Mouse (Mus musculus): Measurements from ENCODE around the gene Hoxa13. TPM values are rescaled to one million over a fixed set of nuclear protein-coding genes. Genes with fewer than 3 reads are reported as not detected.

Hoxa13 gene
- total RNA-seq (2021) (not detected), polyA plus RNA-seq (2012; rRNA removed) (not detected in 2 replicates)
- long read RNA-seq: 0 reads

GRCm38 (mm10) chr6:52260654-52261575 is at the start of gene Hoxa13:
Gene Hoxa13, minus strand, starts transcription at chr6:52260880.
- Histone ChIP-seq H3K79me2 (replicated peaks; ENCODE audit: control insufficient read depth, insufficient read depth, low read length) (no peaks in the 10 kb centered on the region), H3K9ac (ENCODE audit: low read depth, low read length) (no peak within 1 kb of the TSS; the same call in 1 of the 2 replicates), H3K4me3 (no peak within 1 kb of the TSS), H3K36me3 (ENCODE audit: control insufficient read depth, insufficient read depth, low read length) (no peaks in the 10 kb centered on the region), H3K27ac (no peak within 1 kb of the TSS), H3K27me3 (ENCODE audit: control insufficient read depth, insufficient read depth, low read length) (peaks cover 44% of the 10 kb centered on the region), H3K4me1 (ENCODE audit: control insufficient read depth, insufficient read depth, low read length) (no peaks in the 10 kb centered on the region; the same call in 1 of the 2 replicates)
- intact Hi-C loops (cut with DNase I): no loop called here
- TF ChIP-seq EP300 (IDR thresholded peaks at IDR 0.05; ENCODE audit: insufficient read depth, low read depth, low read length) (no peak), POLR2A (IDR thresholded peaks at IDR 0.05; ENCODE audit: insufficient read depth, low read depth, low read length) (no peak), CTCF (IDR thresholded peaks at IDR 0.05) (no peak)
- DNase-seq: no peak
- WGBS: 1% methylated on average over 39 of the region's 72 CpGs

GRCm38 (mm10) chr6:52310366-52310765 is 49.7 kb upstream of the Hoxa13 start:
- no peak for DNase-seq
- Histone ChIP-seq H3K36me3 (ENCODE audit: control insufficient read depth, insufficient read depth, low read length) (no peaks in the 10 kb centered on the region), H3K27ac (no peak overlapping the region), H3K4me1 (ENCODE audit: control insufficient read depth, insufficient read depth, low read length) (peaks cover 2% of the 10 kb centered on the region; the same call in 1 of the 2 replicates), H3K9ac (ENCODE audit: low read depth, low read length) (no peak overlapping the region), H3K4me3 (no peak overlapping the region), H3K27me3 (ENCODE audit: control insufficient read depth, insufficient read depth, low read length) (peaks cover 36% of the 10 kb centered on the region), H3K79me2 (replicated peaks; ENCODE audit: control insufficient read depth, insufficient read depth, low read length) (no peaks in the 10 kb centered on the region)
- intact Hi-C loops (cut with DNase I): loop anchor here (5.0 kb wide), 1 partner anchor 43 kb away; no protein-coding TSS in a partner anchor
- no peak for TF ChIP-seq POLR2A (IDR thresholded peaks at IDR 0.05; ENCODE audit: insufficient read depth, low read depth, low read length)
- no peak for TF ChIP-seq EP300 (IDR thresholded peaks at IDR 0.05; ENCODE audit: insufficient read depth, low read depth, low read length)
- TF ChIP-seq CTCF (IDR thresholded peaks at IDR 0.05): no peak
- WGBS: 4% methylated on average over 24 of the region's 24 CpGs

- Histone ChIP-seq H3K36me3 (ENCODE audit: control insufficient read depth, insufficient read depth, low read length) (no peaks in the 10 kb centered on the region), H3K79me2 (replicated peaks; ENCODE audit: control insufficient read depth, insufficient read depth, low read length) (no peaks in the 10 kb centered on the region), H3K4me3 (no peak overlapping the region), H3K9ac (ENCODE audit: low read depth, low read length) (no peak overlapping the region), H3K4me1 (ENCODE audit: control insufficient read depth, insufficient read depth, low read length) (peaks cover 2% of the 10 kb centered on the region; the same call in 1 of the 2 replicates), H3K27ac (no peak overlapping the region), H3K27me3 (ENCODE audit: control insufficient read depth, insufficient read depth, low read length) (peaks cover 32% of the 10 kb centered on the region)
- 46% methylated on average over 10 of the region's 10 CpGs for WGBS
- intact Hi-C loops (cut with DNase I): loop anchor here (5.0 kb wide), 1 partner anchor 42 kb away; no protein-coding TSS in a partner anchor
- no peak for DNase-seq
- TF ChIP-seq EP300 (IDR thresholded peaks at IDR 0.05; ENCODE audit: insufficient read depth, low read depth, low read length) (no peak), CTCF (IDR thresholded peaks at IDR 0.05) (no peak), POLR2A (IDR thresholded peaks at IDR 0.05; ENCODE audit: insufficient read depth, low read depth, low read length) (no peak)
Observed at GRCm38 (mm10) chr6:52309766-52310165, 49.1 kb upstream of the Hoxa13 start.

- peaks cover 2% of the 10 kb centered on the region; the same call in 1 of the 2 replicates for H3K4me1 ChIP-seq (ENCODE audit: control insufficient read depth, insufficient read depth, low read length)
- intact Hi-C loops (cut with DNase I): loop anchor here (1.0 kb wide), 1 partner anchor 271 kb away; no protein-coding TSS in a partner anchor
- WGBS: 2% methylated on average over 30 of the region's 30 CpGs
- no peak overlapping the region for H3K9ac ChIP-seq (ENCODE audit: low read depth, low read length)
- H3K27ac ChIP-seq: no peak overlapping the region
- TF ChIP-seq POLR2A (IDR thresholded peaks at IDR 0.05; ENCODE audit: insufficient read depth, low read depth, low read length) (no peak), EP300 (IDR thresholded peaks at IDR 0.05; ENCODE audit: insufficient read depth, low read depth, low read length) (0 out of 2 replicates have a peak, but pooled peaks have one; percentile 24), CTCF (IDR thresholded peaks at IDR 0.05) (peak; percentile 78)
- H3K27me3 ChIP-seq (ENCODE audit: control insufficient read depth, insufficient read depth, low read length): peaks cover 11% of the 10 kb centered on the region
- no peaks in the 10 kb centered on the region for H3K36me3 ChIP-seq (ENCODE audit: control insufficient read depth, insufficient read depth, low read length)
- peak overlapping the region; percentile 26 for H3K4me3 ChIP-seq
- no peaks in the 10 kb centered on the region for H3K79me2 ChIP-seq (replicated peaks; ENCODE audit: control insufficient read depth, insufficient read depth, low read length)
- peak; percentile 68 to 72 for DNase-seq
Observed at GRCm38 (mm10) chr6:52305877-52306389, 45.3 kb upstream of the Hoxa13 start.

DNA sequence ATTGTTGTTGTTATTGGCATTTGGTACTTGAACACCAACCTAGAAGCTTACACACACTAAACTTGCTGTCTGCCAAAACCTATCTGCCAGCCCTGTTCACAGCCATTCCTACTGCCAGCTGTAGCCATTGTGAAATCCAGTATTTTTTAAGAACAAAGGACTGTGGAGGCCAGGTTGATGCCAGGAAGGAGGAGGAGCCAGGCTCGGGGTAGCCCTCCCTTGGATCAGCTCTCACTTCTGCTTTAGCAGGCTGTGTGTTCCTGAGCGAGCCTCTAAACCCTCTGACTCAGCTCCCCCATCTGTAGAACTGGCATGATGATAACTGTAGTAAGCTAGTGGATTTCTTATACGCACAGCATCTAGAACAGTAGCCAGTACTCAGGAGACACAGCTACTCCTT is 42.7 kb upstream of the Hoxa13 start:
- H3K27me3 ChIP-seq (ENCODE audit: control insufficient read depth, insufficient read depth, low read length): peaks cover 8% of the 10 kb centered on the region

More for the DNA sequence above, 42.7 kb upstream of the Hoxa13 start:
- no peak overlapping the region for H3K27ac ChIP-seq
- TF ChIP-seq EP300 (IDR thresholded peaks at IDR 0.05; ENCODE audit: insufficient read depth, low read depth, low read length) (no peak), POLR2A (IDR thresholded peaks at IDR 0.05; ENCODE audit: insufficient read depth, low read depth, low read length) (no peak), CTCF (IDR thresholded peaks at IDR 0.05) (no peak)
- H3K36me3 ChIP-seq (ENCODE audit: control insufficient read depth, insufficient read depth, low read length): no peaks in the 10 kb centered on the region
- intact Hi-C loops (cut with DNase I): no loop called here
- peaks cover 2% of the 10 kb centered on the region; the same call in 1 of the 2 replicates for H3K4me1 ChIP-seq (ENCODE audit: control insufficient read depth, insufficient read depth, low read length)
- no peak overlapping the region for H3K4me3 ChIP-seq
- no peaks in the 10 kb centered on the region for H3K79me2 ChIP-seq (replicated peaks; ENCODE audit: control insufficient read depth, insufficient read depth, low read length)
- no peak overlapping the region for H3K9ac ChIP-seq (ENCODE audit: low read depth, low read length)
- DNase-seq: no peak
- WGBS: 53% methylated on average over 3 of the region's 3 CpGs
